Mouse (Mus musculus) adrenal gland, postnatal 4 days (tissue): Measurements from ENCODE around the gene Coa7. TPM values are rescaled to one million over a fixed set of nuclear protein-coding genes. Genes with fewer than 3 reads are reported as not detected.

Source experiments
- DNase-seq, 2 experiments: peaks; one replicate each; pipeline ENCODE4 v3.0.0; 2021 to 2022; ENCODE audit warnings: low spot score in 2 of 2, mixed read lengths in 2 of 2
- total RNA-seq, 2 experiments: library from RNA; stranded (reverse); gene quantifications; 2 replicates each; pipeline ENCODE4 v1.2.3; 2021

The Coa7 gene
- total RNA-seq, 2 experiments from 2014 or later: 58.6 to 59.5 TPM

- no peak for DNase-seq
These were observed 52.2 kb downstream of the Coa7 start for GRCm38 (mm10) chr4:108380146-108380545.

GRCm38 (mm10) chr4:108383183-108383714 lies 55.3 kb downstream of the Coa7 start, which contains the start of gene Shisal2a:
TSS of gene Shisal2a (minus strand) at chr4:108383349.
- no peak for DNase-seq

GRCm38 (mm10) chr4:108386087-108386486 lies 58.1 kb downstream of the Coa7 start:
- DNase-seq: no peak

- DNase-seq: no peak
These were observed 59.2 kb downstream of the Coa7 start for GRCm38 (mm10) chr4:108387106-108387505.

GRCm38 (mm10) chr4:108387681-108388253 lies 59.8 kb downstream of the Coa7 start:
- DNase-seq: peak; percentile 18 to 49

GRCm38 (mm10) chr4:108388741-108389140 lies 60.8 kb downstream of the Coa7 start:
- no peak for DNase-seq

- DNase-seq: no peak
These were observed 63.2 kb downstream of the Coa7 start for GRCm38 (mm10) chr4:108391124-108391523.

Other genes starting within 250 kb of the Coa7 start
- gene Podn, start 231.7 kb upstream of the Coa7 start, total RNA-seq: 1 to 10 TPM; 6.2 to 8.5 TPM
- gene Scp2, start 183.1 kb upstream of the Coa7 start, total RNA-seq: 100 to 1,000 TPM; 170 to 225 TPM
- gene Echdc2, start 162.7 kb upstream of the Coa7 start, total RNA-seq: 10 to 100 TPM; 35.2 to 36.3 TPM
- under 1 TPM; 0.25 to 0.34 TPM for gene Zyg11a, start 110.1 kb upstream of the Coa7 start, total RNA-seq
- gene Zyg11b, start 27.0 kb upstream of the Coa7 start, total RNA-seq: 10 to 100 TPM; 37.0 to 37.4 TPM
- gene Shisal2a, start 55.2 kb downstream of the Coa7 start, total RNA-seq: 1 to 10 TPM; 6.9 to 7.6 TPM
- 10 to 100 TPM; 25.0 to 31.1 TPM for gene Gpx7, start 78.8 kb downstream of the Coa7 start, total RNA-seq
- gene Tut4, start 131.3 kb downstream of the Coa7 start, total RNA-seq: 10 to 100 TPM; 79.9 to 82.3 TPM